Mouse (Mus musculus) limb, embryonic 14.5 days (tissue): Measurements from ENCODE around the gene Rgs2. TPM values are rescaled to one million over a fixed set of nuclear protein-coding genes. Genes with fewer than 3 reads are reported as not detected.

Experiments
- ATAC-seq: fragments of 200-750 bp; cut with Nextera tagmentation; 2 replicates; pipeline ENCODE4 v1.8.0; 2017; ENCODE audit warnings: low read depth, moderate number of reproducible peaks, moderate TSS enrichment; ENCODE audit not compliant: low FRiP score
- DNase-seq: peaks from one replicate; pipeline ENCODE4 v3.0.0-alpha.2; 2015; ENCODE audit warnings: low spot score
- H3K27ac ChIP-seq: fragments of 300-500 bp; sonication (generic); replicated peaks from 2 replicates; pipeline ENCODE4 v1.5.1; 2014; ENCODE audit warnings: low read depth, mild to moderate bottlenecking, low read length, moderate library complexity, mixed read lengths
- H3K27me3 ChIP-seq: fragments of 300-500 bp; sonication (generic); 2 replicates; pipeline ENCODE4 v1.6.1; 2014; ENCODE audit warnings: low read length, mixed read lengths; ENCODE audit not compliant: control insufficient read depth, insufficient read depth
- H3K36me3 ChIP-seq: fragments of 300-500 bp; sonication (generic); 2 replicates; pipeline ENCODE4 v1.6.1; 2014; ENCODE audit warnings: mild to moderate bottlenecking, low read length, moderate library complexity, mixed read lengths; ENCODE audit not compliant: control insufficient read depth, insufficient read depth
- H3K4me1 ChIP-seq: fragments of 300-500 bp; sonication (generic); 2 replicates; pipeline ENCODE4 v1.6.1; 2014; ENCODE audit warnings: antibody characterized with exemption, low read length, mixed read lengths; ENCODE audit not compliant: control insufficient read depth, insufficient read depth
- H3K4me2 ChIP-seq: fragments of 300-500 bp; sonication (generic); replicated peaks from 2 replicates; pipeline ENCODE4 v1.6.1; 2014; ENCODE audit warnings: low read depth, mild to moderate bottlenecking, low read length, moderate library complexity; ENCODE audit not compliant: severe bottlenecking
- H3K4me3 ChIP-seq: fragments of 300-500 bp; sonication (generic); replicated peaks from 2 replicates; pipeline ENCODE4 v1.5.1; 2014; ENCODE audit warnings: low read length
- H3K9ac ChIP-seq: fragments of 300-500 bp; sonication (generic); 2 replicates; pipeline ENCODE4 v1.6.1; 2014; ENCODE audit warnings: mild to moderate bottlenecking, low read depth, low read length, moderate library complexity; ENCODE audit not compliant: severe bottlenecking
- H3K9me3 ChIP-seq: fragments of 300-500 bp; sonication (generic); 2 replicates; pipeline ENCODE4 v1.6.1; 2016; ENCODE audit warnings: low read length; ENCODE audit not compliant: control insufficient read depth
- POLR2A ChIP-seq: fragments of 200-500 bp; IDR thresholded peaks from 2 replicates; pipeline ENCODE4 v1.8.0; 2012; ENCODE audit warnings: inconsistent platforms, mild to moderate bottlenecking, moderate library complexity, borderline replicate concordance; ENCODE audit not compliant: insufficient read depth, insufficient read length; ENCODE audit errors: extremely low read depth
- WGBS: fragments of 180-500 bp; shearing (Covaris S2); extraction: QIAGEN DNeasy Blood & Tissue Kit; methylation state at CpG from one replicate; pipeline ENCODE4 v1.1.7; 2014; 5-methylcytosine and 5-hydroxymethylcytosine counted together
- polyA plus RNA-seq, 2 experiments: library from polyadenylated mRNA; depleted of rRNA in 1 of 2; stranded (reverse) in 1 of 2; unstranded in 1 of 2; fragments of >200 nt; fragmentation: Nextera tagmentation in 1 of 2; extraction: Ambion mirVana in 1 of 2; gene quantifications; 2 replicates each; pipeline versions ENCODE4 v1.2.1 to v1.2.3; 2012 to 2014

Rgs2 gene
- polyA plus RNA-seq, 2 experiments = 24.3 to 48.2 TPM

GRCm38 (mm10) chr1:143984988-143985625 lies 18.9 kb downstream of the Rgs2 start:
- Histone ChIP-seq H3K27ac (no peak overlapping the region), H3K9ac (no peak overlapping the region), H3K9me3 (no peaks in the 10 kb centered on the region), H3K4me3 (no peak overlapping the region), H3K36me3 (no peaks in the 10 kb centered on the region), H3K27me3 (no peaks in the 10 kb centered on the region), H3K4me1 (no peaks in the 10 kb centered on the region), H3K4me2 (no peak overlapping the region)
- 81% methylated on average over 6 of the region's 6 CpGs for WGBS
- DNase-seq (no peak), ATAC-seq (no peak)
- TF ChIP-seq POLR2A = no peak

- no peak for TF ChIP-seq POLR2A
- H3K4me2 ChIP-seq = no peak overlapping the region
- H3K9ac ChIP-seq = no peak overlapping the region
- no peak overlapping the region for H3K4me3 ChIP-seq
- H3K4me1 ChIP-seq = no peaks in the 10 kb centered on the region
- no peak overlapping the region for H3K27ac ChIP-seq
- WGBS = 19% methylated on average over 3 of the region's 3 CpGs
- DNase-seq (no peak), ATAC-seq (no peak)
- H3K9me3 ChIP-seq = no peaks in the 10 kb centered on the region
- H3K36me3 ChIP-seq = no peaks in the 10 kb centered on the region
- no peaks in the 10 kb centered on the region for H3K27me3 ChIP-seq
These were observed 21.1 kb downstream of the Rgs2 start for GRCm38 (mm10) chr1:143982765-143983312.

- Histone ChIP-seq H3K4me2 (no peak overlapping the region), H3K27me3 (no peaks in the 10 kb centered on the region), H3K27ac (no peak overlapping the region), H3K9me3 (no peaks in the 10 kb centered on the region), H3K4me3 (no peak overlapping the region), H3K36me3 (no peaks in the 10 kb centered on the region), H3K4me1 (no peaks in the 10 kb centered on the region), H3K9ac (no peak overlapping the region)
- no peak for ATAC-seq
- 34% methylated on average over 2 of the region's 2 CpGs for WGBS
- no peak for DNase-seq
- no peak for TF ChIP-seq POLR2A
These were observed 21.7 kb downstream of the Rgs2 start for GRCm38 (mm10) chr1:143982085-143982764.

GRCm38 (mm10) chr1:143980811-143981210 lies 23.1 kb downstream of the Rgs2 start:
- H3K36me3 ChIP-seq = no peaks in the 10 kb centered on the region
- DNase-seq (no peak), ATAC-seq (no peak)
- H3K4me3 ChIP-seq = no peak overlapping the region
- H3K4me1 ChIP-seq = no peaks in the 10 kb centered on the region
- no peak overlapping the region for H3K4me2 ChIP-seq
- no peak overlapping the region for H3K27ac ChIP-seq
- H3K27me3 ChIP-seq = no peaks in the 10 kb centered on the region
- no peak for TF ChIP-seq POLR2A
- H3K9ac ChIP-seq = no peak overlapping the region
- H3K9me3 ChIP-seq = no peaks in the 10 kb centered on the region

DNA sequence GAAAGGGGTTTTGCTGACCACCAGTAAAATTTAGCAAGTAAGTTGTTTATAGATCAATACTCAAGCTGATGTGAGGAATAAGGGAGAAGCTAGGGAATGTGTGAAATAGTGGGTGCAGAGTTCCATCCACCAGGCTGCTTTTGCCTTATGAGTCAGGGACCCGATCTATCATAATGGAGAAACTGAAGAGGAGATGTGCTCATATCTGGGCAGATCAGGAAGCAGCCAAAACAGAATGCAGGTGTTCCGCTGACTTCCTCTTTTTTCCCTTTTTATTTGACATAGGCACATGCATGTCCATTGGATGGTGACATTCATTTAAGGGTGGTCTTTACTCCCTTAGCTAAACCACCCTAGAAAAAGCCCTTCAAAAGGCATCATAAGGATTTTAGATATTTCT lies 29.3 kb downstream of the Rgs2 start:
- Histone ChIP-seq H3K9ac (no peak overlapping the region), H3K27ac (no peak overlapping the region), H3K9me3 (no peaks in the 10 kb centered on the region), H3K4me2 (no peak overlapping the region), H3K4me3 (no peak overlapping the region), H3K36me3 (no peaks in the 10 kb centered on the region), H3K4me1 (no peaks in the 10 kb centered on the region), H3K27me3 (no peaks in the 10 kb centered on the region)
- 93% methylated on average over 2 of the region's 2 CpGs for WGBS
- no peak for ATAC-seq
- no peak for DNase-seq
- TF ChIP-seq POLR2A = no peak
